In the genomic region with DNA sequence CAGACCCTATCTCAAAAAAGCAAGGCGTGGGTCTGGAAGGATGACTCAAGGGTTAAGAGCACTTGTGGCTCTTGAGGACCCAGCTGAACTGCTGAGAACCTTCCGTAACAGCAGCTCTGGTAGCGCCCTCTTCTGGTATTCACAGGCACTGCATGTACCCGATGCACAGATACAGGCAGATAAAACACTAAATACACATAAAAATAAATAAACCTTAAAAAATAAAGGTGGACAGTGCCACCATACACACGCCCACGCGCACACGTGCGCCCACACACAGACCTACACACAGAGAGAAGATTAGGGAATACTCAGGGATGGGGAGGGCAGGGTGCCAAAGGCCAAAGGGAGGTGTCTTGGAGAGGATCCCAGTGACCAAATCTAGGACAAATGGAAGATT, we compare ENCODE assay signal across 9 mouse cellular contexts. TPM values are rescaled to one million over a fixed set of nuclear protein-coding genes. Genes with fewer than 3 reads are reported as not detected.
DNase-seq lines count a peak whose midpoint lies in the region; ATAC-seq and TF ChIP-seq lines count a peak whose summit lies in the region.
"Had no signal": no experiment of that assay in that cellular context is flagged by ENCODE, and none has a peak within 500 bp of the region (broad histone marks: within the 10 kb centered on the region; RNA-seq: fewer than 3 reads in every experiment).

No protein-coding gene starts in this region.

- H3K4me3 ChIP-seq in forebrain, postnatal 0 days (ENCODE audit: low read depth, low read length) = no peak overlapping the region
- H3K4me3 ChIP-seq in neural tube, embryonic 11.5 days (ENCODE audit: low read depth, low read length) = no peak overlapping the region

- peaks cover 24% of the 10 kb centered on the region for H3K27me3 ChIP-seq in forebrain, postnatal 0 days (ENCODE audit: insufficient read depth, low read length)
- H3K27me3 ChIP-seq in neural tube, embryonic 11.5 days (ENCODE audit: control insufficient read depth, insufficient read depth, low read length) = peaks cover 32% of the 10 kb centered on the region

- H3K36me3 ChIP-seq in forebrain, postnatal 0 days (ENCODE audit: insufficient read depth) = no peaks in the 10 kb centered on the region
- H3K36me3 ChIP-seq in neural tube, embryonic 11.5 days (ENCODE audit: control insufficient read depth, insufficient read depth, low read length) = no peaks in the 10 kb centered on the region

- no peak for ATAC-seq in forebrain, postnatal 0 days
- ATAC-seq in neural tube, embryonic 11.5 days (ENCODE audit: insufficient read depth, low FRiP score, low TSS enrichment) = no peak

- TF ChIP-seq CTCF in forebrain, postnatal 0 days (IDR thresholded peaks at IDR 0.05; ENCODE audit: low read depth) = peak; percentile 71

- peak; percentile 43 for DNase-seq in gastrocnemius, adult 18-20 months (ENCODE audit: low spot score)
- no peak for DNase-seq in gastrocnemius, postnatal 25 days
- DNase-seq in A20 (ENCODE audit: low read depth, low spot score) = peak; percentile 76
- DNase-seq in adrenal gland, adult 2 months = peak; percentile 76
- peak; percentile 38 for DNase-seq in forebrain, postnatal 0 days
- DNase-seq in left cerebral cortex, postnatal 10 days (ENCODE audit: extremely low spot score in 1 of 2, low spot score in 2 of 2) = peak; percentile 23 to 51
- DNase-seq in neural tube, embryonic 11.5 days (ENCODE audit: low spot score) = peak; percentile 65
- peak; percentile 79 for DNase-seq in thymus, postnatal 14 days

- H3K9ac ChIP-seq in forebrain, postnatal 0 days = no peak overlapping the region
- H3K9ac ChIP-seq in neural tube, embryonic 11.5 days (ENCODE audit: low read length) = no peak overlapping the region

- intact Hi-C loops in left cerebral cortex, postnatal 10 days (cut with DNase I) = no loop called here

- 11% methylated on average over 9 of the region's 9 CpGs for WGBS in forebrain, postnatal 0 days
- 11% methylated on average over 9 of the region's 9 CpGs for WGBS in neural tube, embryonic 11.5 days

- H3K4me1 ChIP-seq in forebrain, postnatal 0 days (ENCODE audit: insufficient read depth) = peaks cover 5% of the 10 kb centered on the region; the same call in 1 of the 2 replicates
- no peaks in the 10 kb centered on the region for H3K4me1 ChIP-seq in neural tube, embryonic 11.5 days (ENCODE audit: control insufficient read depth, insufficient read depth, low read length)

- no peak overlapping the region for H3K27ac ChIP-seq in forebrain, postnatal 0 days (ENCODE audit: low read depth, low read length)
- H3K27ac ChIP-seq in neural tube, embryonic 11.5 days (ENCODE audit: low read depth, low read length) = no peak overlapping the region

- H3K4me2 ChIP-seq in forebrain, postnatal 0 days (ENCODE audit: low read depth) = no peak overlapping the region
- H3K4me2 ChIP-seq in neural tube, embryonic 11.5 days (ENCODE audit: low read depth) = no peak overlapping the region

- no peaks in the 10 kb centered on the region for H3K9me3 ChIP-seq in forebrain, postnatal 0 days (ENCODE audit: low read length)
- H3K9me3 ChIP-seq in neural tube, embryonic 11.5 days (ENCODE audit: control insufficient read depth, low read length) = no peaks in the 10 kb centered on the region

RNA-seq across cellular contexts. Expression of gene Lypd3, which starts 6.1 kb away (rescaled TPM):
- not detected for total RNA-seq in gastrocnemius, adult 18-20 months (2021)
- not detected for total RNA-seq in gastrocnemius, postnatal 25 days (2021)
- total RNA-seq in adrenal gland, adult 2 months (2021) = under 1 TPM; 0.79 to 0.84 TPM
- polyA plus RNA-seq in adrenal gland, adult 2 months (2012; rRNA removed) = 1.9 TPM in 2 replicates
- total RNA-seq in forebrain, postnatal 0 days (2014; rRNA removed) = 0.23 and 0.33 TPM in 2 replicates
- polyA plus RNA-seq in forebrain, postnatal 0 days (2015; fragmentation: Nextera tagmentation; extraction: Ambion mirVana) = 0.67 and 1.3 TPM in 2 replicates
- under 1 TPM; 0.47 to 0.57 TPM for total RNA-seq in left cerebral cortex, postnatal 10 days (2021)
- 0.76 and 0.99 TPM in 2 replicates for polyA plus RNA-seq in neural tube, embryonic 11.5 days (2014; fragmentation: Nextera tagmentation; extraction: Ambion mirVana)

RNA-seq across cellular contexts. Expression of gene Phldb3, which starts 31.9 kb away (rescaled TPM):
- total RNA-seq in gastrocnemius, adult 18-20 months (2021) = under 1 TPM; 0.34 to 0.64 TPM
- under 1 TPM; 0.59 to 0.70 TPM for total RNA-seq in gastrocnemius, postnatal 25 days (2021)
- total RNA-seq in adrenal gland, adult 2 months (2021) = 1 to 10 TPM; 3.5 to 8.5 TPM
- 3.9 and 4.4 TPM in 2 replicates for polyA plus RNA-seq in adrenal gland, adult 2 months (2012; rRNA removed)
- total RNA-seq in forebrain, postnatal 0 days (2014; rRNA removed) = 0.15 TPM in 1 of 2 replicates, not detected in the other
- not detected in 2 replicates for polyA plus RNA-seq in forebrain, postnatal 0 days (2015; fragmentation: Nextera tagmentation; extraction: Ambion mirVana)
- under 1 TPM; 0.41 to 0.54 TPM for total RNA-seq in left cerebral cortex, postnatal 10 days (2021)
- 0.11 TPM in 1 of 2 replicates, not detected in the other for polyA plus RNA-seq in neural tube, embryonic 11.5 days (2014; fragmentation: Nextera tagmentation; extraction: Ambion mirVana)

RNA-seq across cellular contexts. Expression of gene Tex101, which starts 34.0 kb away (rescaled TPM):
- total RNA-seq in gastrocnemius, adult 18-20 months (2021) = not detected
- total RNA-seq in gastrocnemius, postnatal 25 days (2021) = not detected
- total RNA-seq in adrenal gland, adult 2 months (2021) = not detected
- polyA plus RNA-seq in adrenal gland, adult 2 months (2012; rRNA removed) = not detected in 2 replicates
- total RNA-seq in forebrain, postnatal 0 days (2014; rRNA removed) = not detected in 2 replicates
- polyA plus RNA-seq in forebrain, postnatal 0 days (2015; fragmentation: Nextera tagmentation; extraction: Ambion mirVana) = not detected in 2 replicates
- total RNA-seq in left cerebral cortex, postnatal 10 days (2021) = not detected
- polyA plus RNA-seq in neural tube, embryonic 11.5 days (2014; fragmentation: Nextera tagmentation; extraction: Ambion mirVana) = not detected in 2 replicates
- total RNA-seq: left cerebral cortex, postnatal 36 days had no signal

RNA-seq across cellular contexts. Expression of gene Zfp575, which starts 55.0 kb away (rescaled TPM):
- under 1 TPM in 1 of 2 experiments, not detected in 1; 0.09 TPM for total RNA-seq in gastrocnemius, adult 18-20 months (2021)
- total RNA-seq in gastrocnemius, postnatal 25 days (2021) = under 1 TPM in 1 of 2 experiments, not detected in 1; 0.13 TPM
- under 1 TPM; 0.29 to 0.45 TPM for total RNA-seq in adrenal gland, adult 2 months (2021)
- polyA plus RNA-seq in adrenal gland, adult 2 months (2012; rRNA removed) = 0.36 and 0.62 TPM in 2 replicates
- 0.38 and 1.2 TPM in 2 replicates for total RNA-seq in forebrain, postnatal 0 days (2014; rRNA removed)
- 19.4 and 24.8 TPM in 2 replicates for polyA plus RNA-seq in forebrain, postnatal 0 days (2015; fragmentation: Nextera tagmentation; extraction: Ambion mirVana)
- 1 to 10 TPM; 7.7 to 8.3 TPM for total RNA-seq in left cerebral cortex, postnatal 10 days (2021)
- polyA plus RNA-seq in neural tube, embryonic 11.5 days (2014; fragmentation: Nextera tagmentation; extraction: Ambion mirVana) = 1.7 and 2.1 TPM in 2 replicates

RNA-seq across cellular contexts. Expression of gene Ethe1, which starts 55.1 kb away (rescaled TPM):
- 10 to 100 TPM; 25.5 to 29.0 TPM for total RNA-seq in gastrocnemius, adult 18-20 months (2021)
- 10 to 100 TPM; 21.6 to 25.9 TPM for total RNA-seq in gastrocnemius, postnatal 25 days (2021)
- total RNA-seq in adrenal gland, adult 2 months (2021) = 10 to 100 TPM; 34.8 to 37.5 TPM
- polyA plus RNA-seq in adrenal gland, adult 2 months (2012; rRNA removed) = 32.1 and 33.8 TPM in 2 replicates
- total RNA-seq in forebrain, postnatal 0 days (2014; rRNA removed) = 24.2 and 25.8 TPM in 2 replicates
- polyA plus RNA-seq in forebrain, postnatal 0 days (2015; fragmentation: Nextera tagmentation; extraction: Ambion mirVana) = 24.3 and 26.8 TPM in 2 replicates
- 10 to 100 TPM; 11.9 to 13.0 TPM for total RNA-seq in left cerebral cortex, postnatal 10 days (2021)
- polyA plus RNA-seq in neural tube, embryonic 11.5 days (2014; fragmentation: Nextera tagmentation; extraction: Ambion mirVana) = 23.4 and 23.5 TPM in 2 replicates
